Mouse (Mus musculus) liver, embryonic 12.5 days (tissue): ENCODE results near the gene Smok3b. TPM values are rescaled to one million over a fixed set of nuclear protein-coding genes. Genes with fewer than 3 reads are reported as not detected.
"Not testable (repeated sequence)": the region's sequence is repeated elsewhere in the genome, so short reads cannot be mapped to it uniquely, and the experiment has no call there.

ENCODE experiments used
- ATAC-seq: fragments of 200-750 bp; cut with Nextera tagmentation; 2 replicates; pipeline ENCODE4 v1.8.0; 2017; ENCODE audit warnings: moderate number of reproducible peaks, mild to moderate bottlenecking, moderate library complexity
- H3K27ac ChIP-seq: fragments of 300-500 bp; sonication (generic); 2 replicates; pipeline ENCODE4 v1.5.1; 2016; ENCODE audit warnings: mild to moderate bottlenecking
- H3K27me3 ChIP-seq: fragments of 300-500 bp; sonication (generic); replicated peaks from 2 replicates; pipeline ENCODE4 v1.6.1; 2016; ENCODE audit warnings: mild to moderate bottlenecking, moderate library complexity
- H3K36me3 ChIP-seq: fragments of 300-500 bp; sonication (generic); 2 replicates; pipeline ENCODE4 v1.6.1; 2016; ENCODE audit warnings: mild to moderate bottlenecking, moderate library complexity
- H3K4me1 ChIP-seq: fragments of 300-500 bp; sonication (generic); 2 replicates; pipeline ENCODE4 v1.6.1; 2016
- H3K4me2 ChIP-seq: fragments of 300-500 bp; sonication (generic); 2 replicates; pipeline ENCODE4 v1.6.1; 2016; ENCODE audit warnings: mild to moderate bottlenecking, moderate library complexity
- H3K4me3 ChIP-seq: fragments of 300-500 bp; sonication (generic); 2 replicates; pipeline ENCODE4 v1.5.1; 2016; ENCODE audit warnings: mild to moderate bottlenecking, moderate library complexity
- H3K9ac ChIP-seq: fragments of 300-500 bp; sonication (generic); 2 replicates; pipeline ENCODE4 v1.6.1; 2016; ENCODE audit warnings: mild to moderate bottlenecking, moderate library complexity
- H3K9me3 ChIP-seq: fragments of 300-500 bp; sonication (generic); replicated peaks from 2 replicates; pipeline ENCODE4 v1.6.1; 2016; ENCODE audit warnings: mild to moderate bottlenecking, moderate library complexity
- WGBS: fragments of 180-500 bp; shearing (Covaris S2); methylation state at CpG from one replicate; pipeline ENCODE4 v1.1.7; 2016; ENCODE audit not compliant: insufficient replicate concordance; 5-methylcytosine and 5-hydroxymethylcytosine counted together
- polyA plus RNA-seq: library from polyadenylated mRNA; unstranded; fragments of >200 nt; fragmentation: Nextera tagmentation; extraction: Ambion mirVana; gene quantifications from 2 replicates; pipeline ENCODE4 v1.2.1, GENCODE M21; 2016

Smok3b gene
- polyA plus RNA-seq, 1 experiment from 2014 or later, result not detected

DNA sequence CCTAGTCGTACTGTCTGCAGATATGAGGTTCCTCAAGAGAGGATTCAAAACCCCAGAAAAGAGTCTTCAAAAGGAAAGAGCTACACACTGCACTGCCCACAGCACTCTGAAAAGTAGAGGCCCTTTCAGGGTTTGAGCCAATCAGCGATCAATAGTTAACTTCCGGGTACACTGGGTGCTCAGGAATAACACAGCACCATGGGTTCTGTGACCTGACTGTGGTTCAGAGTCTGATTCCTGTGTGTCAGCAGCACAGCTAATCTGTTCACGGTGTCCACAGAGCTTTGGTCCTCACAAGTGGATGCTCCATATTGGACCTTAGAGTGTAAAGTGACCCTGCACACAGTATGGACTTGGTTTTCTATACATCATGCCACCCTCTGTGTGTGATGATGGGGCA lies 1.7 kb upstream of the Smok3b start:
- H3K4me2 ChIP-seq, H3K9ac ChIP-seq, H3K4me3 ChIP-seq, H3K9me3 ChIP-seq, H3K27ac ChIP-seq, ATAC-seq, H3K4me1 ChIP-seq, H3K36me3 ChIP-seq, H3K27me3 ChIP-seq: not testable (repeated sequence)
- WGBS, result 77% methylated on average over 4 of the region's 4 CpGs

DNA sequence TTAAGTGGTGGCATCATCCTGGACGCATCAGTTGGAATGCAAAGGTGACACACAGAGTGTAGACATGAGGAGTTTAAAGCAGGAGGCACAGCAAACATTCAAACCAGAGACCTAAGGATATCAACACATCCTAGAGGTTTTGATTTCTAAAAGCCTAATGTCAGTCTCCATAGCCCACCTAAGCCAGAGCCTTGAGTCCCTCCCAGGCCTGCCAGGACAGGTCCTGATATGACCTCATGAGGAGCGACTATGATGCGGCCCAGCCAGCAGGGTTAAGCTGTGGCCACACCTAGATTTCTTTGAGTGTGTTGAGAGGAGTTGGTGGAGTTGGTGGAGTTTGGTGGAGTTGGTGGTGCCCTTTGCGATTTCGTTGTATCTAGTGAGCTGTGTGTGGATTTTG lies 31.7 kb downstream of the Smok3b start, which contains the start of gene Smok3c:
TSS of gene Smok3c (plus strand) at position 301 of the 400 bp plus-strand sequence.
- H3K4me3 ChIP-seq, H3K4me1 ChIP-seq, H3K9ac ChIP-seq, H3K27ac ChIP-seq, H3K36me3 ChIP-seq, H3K9me3 ChIP-seq, H3K27me3 ChIP-seq, H3K4me2 ChIP-seq, ATAC-seq: not testable (repeated sequence)
- no CpG with 5 or more reads among the region's 5 CpGs for WGBS

GRCm38 (mm10) chr5:138073803-138074202 lies 52.6 kb downstream of the Smok3b start:
- no peaks in the 10 kb centered on the region for H3K36me3 ChIP-seq
- H3K4me2 ChIP-seq, result no peak overlapping the region
- no peaks in the 10 kb centered on the region for H3K9me3 ChIP-seq
- no peak overlapping the region for H3K4me3 ChIP-seq
- no peaks in the 10 kb centered on the region for H3K4me1 ChIP-seq
- no peak overlapping the region for H3K27ac ChIP-seq
- 85% methylated on average over 4 of the region's 4 CpGs for WGBS
- ATAC-seq, result no peak
- H3K27me3 ChIP-seq, result no peaks in the 10 kb centered on the region
- H3K9ac ChIP-seq, result no peak overlapping the region

DNA sequence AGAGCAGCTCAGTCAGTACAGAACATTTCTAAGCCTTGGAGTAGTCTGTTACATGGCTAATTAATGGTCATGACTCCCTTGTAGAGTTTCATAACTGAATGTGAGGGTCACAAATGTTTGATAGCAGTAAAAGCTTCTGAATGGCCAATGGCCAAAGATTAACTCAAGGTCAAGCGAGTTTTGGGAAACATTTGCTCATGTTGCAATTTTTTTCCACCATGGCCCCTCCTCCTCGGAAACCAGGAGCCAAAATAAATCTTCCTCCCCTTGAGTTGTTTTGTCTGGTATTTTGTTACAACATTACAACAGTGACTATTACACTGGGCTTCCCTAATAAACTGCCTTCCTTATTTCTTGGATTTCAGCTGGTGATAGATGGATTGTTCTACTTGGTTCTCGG lies 54.5 kb downstream of the Smok3b start:
- ATAC-seq, result no peak
- 51% methylated on average over 3 of the region's 3 CpGs for WGBS
- no peaks in the 10 kb centered on the region for H3K27me3 ChIP-seq
- H3K27ac ChIP-seq, result no peak overlapping the region
- no peaks in the 10 kb centered on the region for H3K4me1 ChIP-seq
- H3K9ac ChIP-seq, result no peak overlapping the region
- H3K9me3 ChIP-seq, result no peaks in the 10 kb centered on the region
- no peak overlapping the region for H3K4me2 ChIP-seq
- H3K36me3 ChIP-seq, result no peaks in the 10 kb centered on the region
- no peak overlapping the region for H3K4me3 ChIP-seq

DNA sequence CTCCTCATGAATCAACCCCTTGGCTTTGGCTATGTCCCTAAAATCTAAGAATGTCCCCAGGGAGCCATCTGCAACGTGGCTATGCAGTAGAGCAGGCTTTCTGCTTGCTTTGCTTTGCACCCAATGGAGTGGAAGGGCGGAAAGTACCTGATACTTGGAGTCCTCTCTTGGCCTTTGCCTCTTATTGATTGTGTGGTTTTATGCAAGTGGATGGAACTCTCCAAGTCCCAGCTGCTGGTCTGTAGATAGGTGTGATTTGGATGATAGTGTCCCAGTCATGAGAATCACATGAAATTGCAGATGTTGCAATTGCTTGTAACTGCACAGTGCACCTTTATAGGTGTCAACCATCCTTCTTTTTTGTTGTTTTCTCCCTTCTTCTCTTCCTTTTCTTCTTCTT lies 54.9 kb downstream of the Smok3b start:
- Histone ChIP-seq H3K4me1 (no peaks in the 10 kb centered on the region), H3K4me2 (no peak overlapping the region), H3K9ac (no peak overlapping the region), H3K9me3 (no peaks in the 10 kb centered on the region), H3K27me3 (no peaks in the 10 kb centered on the region), H3K36me3 (no peaks in the 10 kb centered on the region), H3K27ac (no peak overlapping the region), H3K4me3 (no peak overlapping the region)
- ATAC-seq, result no peak
- 41% methylated on average over 2 of the region's 2 CpGs for WGBS

- H3K27me3 ChIP-seq, result no peaks in the 10 kb centered on the region
- no peaks in the 10 kb centered on the region for H3K36me3 ChIP-seq
- no peak overlapping the region for H3K9ac ChIP-seq
- H3K27ac ChIP-seq, result no peak overlapping the region
- whole genome bisulfite sequencing, result 68% methylated on average over 5 of the region's 5 CpGs
- no peak overlapping the region for H3K4me3 ChIP-seq
- ATAC-seq, result no peak
- H3K4me2 ChIP-seq, result no peak overlapping the region
- H3K4me1 ChIP-seq, result peaks cover 11% of the 10 kb centered on the region
- H3K9me3 ChIP-seq, result no peaks in the 10 kb centered on the region
These were observed 59.2 kb downstream of the Smok3b start for GRCm38 (mm10) chr5:138080456-138080855.

- WGBS, result 66% methylated on average over 9 of the region's 9 CpGs
- no peak for ATAC-seq
- no peaks in the 10 kb centered on the region for H3K27me3 ChIP-seq
- no peak overlapping the region for H3K4me3 ChIP-seq
- no peak overlapping the region for H3K9ac ChIP-seq
- no peaks in the 10 kb centered on the region for H3K36me3 ChIP-seq
- H3K9me3 ChIP-seq, result no peaks in the 10 kb centered on the region
- H3K4me1 ChIP-seq, result peaks cover 17% of the 10 kb centered on the region
- no peak overlapping the region for H3K27ac ChIP-seq
- H3K4me2 ChIP-seq, result no peak overlapping the region
These were observed 60.2 kb downstream of the Smok3b start for GRCm38 (mm10) chr5:138081446-138081845.

DNA sequence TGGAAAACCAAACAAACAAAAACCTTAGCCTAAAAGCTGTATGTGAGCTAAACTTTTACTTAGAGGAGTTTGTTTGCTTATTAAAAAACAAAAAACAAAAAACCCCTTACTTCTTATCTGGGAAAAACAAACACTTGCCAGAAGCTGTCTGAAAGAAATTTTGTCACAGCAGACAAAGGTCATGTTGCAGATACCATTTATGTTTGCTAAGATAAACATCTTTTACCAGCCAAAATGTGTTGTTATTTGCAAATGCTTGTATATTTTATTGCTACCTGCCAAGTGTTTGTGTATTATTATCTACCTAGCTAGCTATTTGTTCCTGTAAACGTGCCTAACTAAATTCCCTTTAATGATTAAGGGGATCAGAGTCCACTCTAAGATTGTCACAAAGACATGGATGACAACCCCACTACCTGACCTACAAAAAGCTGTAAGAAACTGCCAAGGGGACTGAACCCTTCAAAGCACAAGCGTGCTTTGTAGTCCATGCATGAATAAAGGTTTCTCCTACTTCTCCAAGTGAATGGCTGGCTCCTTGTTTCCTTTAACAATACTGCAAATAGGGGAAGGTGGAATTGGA lies 62.2 kb downstream of the Smok3b start:
- Histone ChIP-seq H3K27ac (peak overlapping the region; percentile 83), H3K36me3 (peaks cover 15% of the 10 kb centered on the region), H3K4me2 (no peak overlapping the region), H3K9me3 (no peaks in the 10 kb centered on the region), H3K27me3 (no peaks in the 10 kb centered on the region), H3K9ac (no peak overlapping the region), H3K4me3 (no peak overlapping the region), H3K4me1 (peaks cover 36% of the 10 kb centered on the region)
- ATAC-seq, result no peak
- 47% methylated on average over 2 of the region's 2 CpGs for WGBS

DNA sequence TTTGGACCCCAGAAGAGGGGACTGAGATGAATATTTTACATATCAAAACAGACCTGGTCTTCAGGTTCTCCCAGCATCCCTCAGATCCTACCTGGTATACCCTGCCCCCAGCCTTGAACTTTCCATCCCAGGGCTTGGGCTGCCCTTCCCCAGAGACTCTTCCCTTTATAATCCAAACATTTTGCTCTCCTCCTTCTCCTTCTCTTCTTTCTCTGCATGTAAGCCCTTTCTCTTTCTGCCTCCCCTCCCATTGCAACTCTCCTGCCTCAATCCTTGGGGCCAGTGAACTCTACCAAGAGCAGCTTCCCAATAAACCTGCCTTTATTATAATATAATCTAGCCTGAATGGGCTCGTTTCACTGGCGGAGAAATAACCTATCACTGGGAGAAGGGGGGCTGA lies 62.7 kb downstream of the Smok3b start:
- ATAC-seq, result no peak
- no peaks in the 10 kb centered on the region for H3K27me3 ChIP-seq
- H3K9ac ChIP-seq, result peak overlapping the region; percentile 24; the same call in 1 of the 2 replicates
- H3K4me2 ChIP-seq, result peak overlapping the region; percentile 82; the same call in 1 of the 2 replicates
- H3K9me3 ChIP-seq, result no peaks in the 10 kb centered on the region
- peaks cover 41% of the 10 kb centered on the region for H3K4me1 ChIP-seq
- peak overlapping the region; percentile 83 for H3K27ac ChIP-seq
- peaks cover 15% of the 10 kb centered on the region for H3K36me3 ChIP-seq
- 83% methylated on average over 2 of the region's 2 CpGs for WGBS
- no peak overlapping the region for H3K4me3 ChIP-seq

DNA sequence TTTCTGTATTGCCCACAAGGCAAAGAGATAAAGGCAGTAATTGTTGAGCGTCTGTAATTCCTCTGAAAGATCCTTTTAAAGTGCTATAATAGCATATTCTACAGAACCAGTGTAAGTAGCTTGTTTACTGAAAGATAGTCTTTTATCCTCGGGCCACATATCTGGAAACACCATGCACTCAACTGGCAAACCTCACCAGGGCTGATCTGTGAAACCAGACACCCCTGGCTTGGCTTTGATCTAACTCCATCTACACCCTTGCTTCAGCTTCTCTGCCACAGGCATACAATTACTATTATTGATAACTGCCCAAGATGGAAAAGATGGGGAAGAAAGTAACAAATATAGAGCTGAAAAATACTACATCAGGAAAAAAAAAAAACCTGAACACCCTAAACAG lies 63.3 kb downstream of the Smok3b start:
- Histone ChIP-seq H3K27ac (peak overlapping the region; percentile 83; the same call in 1 of the 2 replicates), H3K4me1 (peaks cover 47% of the 10 kb centered on the region), H3K27me3 (no peaks in the 10 kb centered on the region), H3K9me3 (no peaks in the 10 kb centered on the region), H3K36me3 (peaks cover 15% of the 10 kb centered on the region), H3K4me2 (peak overlapping the region; percentile 82), H3K4me3 (peak overlapping the region; percentile 95), H3K9ac (peak overlapping the region; percentile 94)
- ATAC-seq, result peak; percentile 80
- WGBS, result 28% methylated on average over 2 of the region's 2 CpGs

- WGBS, result under 1% methylated on average over 27 of the region's 27 CpGs
These were observed 63.8 kb downstream of the Smok3b start, which contains the start of gene Zkscan1 for GRCm38 (mm10) chr5:138084996-138085395. TSS of gene Zkscan1 (plus strand) at chr5:138085084.

GRCm38 (mm10) chr5:138085421-138085911 lies 64.2 kb downstream of the Smok3b start:
- Histone ChIP-seq H3K36me3 (peaks cover 15% of the 10 kb centered on the region), H3K9ac (peak overlapping the region; percentile 94), H3K27me3 (no peaks in the 10 kb centered on the region), H3K27ac (peak overlapping the region; percentile 83), H3K9me3 (no peaks in the 10 kb centered on the region), H3K4me1 (peaks cover 52% of the 10 kb centered on the region), H3K4me3 (peak overlapping the region; percentile 95), H3K4me2 (peak overlapping the region; percentile 82)
- WGBS, result under 1% methylated on average over 18 of the region's 18 CpGs
- ATAC-seq, result no peak; the same call in 1 of the 2 replicates

More at GRCm38 (mm10) chr5:138084996-138085395, 63.8 kb downstream of the Smok3b start, which contains the start of gene Zkscan1:
- Histone ChIP-seq H3K4me2 (peak within 1 kb of the TSS; percentile 82), H3K36me3 (peaks cover 15% of the 10 kb centered on the region), H3K9ac (peak within 1 kb of the TSS; percentile 94), H3K27me3 (no peaks in the 10 kb centered on the region), H3K27ac (peak within 1 kb of the TSS; percentile 83), H3K9me3 (no peaks in the 10 kb centered on the region), H3K4me1 (peaks cover 51% of the 10 kb centered on the region), H3K4me3 (peak within 1 kb of the TSS; percentile 95)
- peak; percentile 91 for ATAC-seq
